Mouse (Mus musculus): ENCODE data around the gene Eef1akmt3. TPM values are rescaled to one million over a fixed set of nuclear protein-coding genes. Genes with fewer than 3 reads are reported as not detected.

Gene Eef1akmt3
- polyA plus RNA-seq (2015; fragmentation: Nextera tagmentation; extraction: Ambion mirVana): 0.06 and 0.14 TPM in 2 replicates

DNA sequence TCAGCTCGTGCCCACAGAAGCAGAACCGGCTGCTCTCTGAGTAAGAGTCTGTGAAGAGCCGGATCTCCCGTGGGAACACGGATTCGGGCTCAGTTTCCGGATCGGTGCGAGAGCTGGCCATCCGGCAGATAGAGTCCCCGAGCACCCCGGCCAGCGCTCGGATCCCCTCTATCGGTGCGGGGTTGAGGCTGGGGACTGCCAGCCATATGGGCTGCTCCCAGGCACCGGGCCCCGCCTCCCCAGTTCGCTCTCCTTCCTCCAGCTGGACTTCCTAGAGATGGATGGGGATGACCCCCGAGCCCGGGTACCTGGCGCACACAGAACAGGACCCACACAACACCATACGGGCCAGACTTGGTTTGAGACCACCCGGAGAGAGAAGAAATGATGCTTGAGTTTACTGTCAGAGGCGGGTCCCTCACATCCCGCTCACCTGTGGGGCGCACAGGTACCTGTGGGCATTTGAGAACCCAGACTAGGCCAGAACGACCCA, at the start of gene Eef1akmt3, which contains the start of gene Mettl1:
TSS of gene Eef1akmt3 (minus strand) at position 240 of the 493 bp plus-strand sequence.
TSS of gene Mettl1 (plus strand) at position 141 of the 493 bp plus-strand sequence.
- Histone ChIP-seq H3K27me3 (peaks cover 54% of the 10 kb centered on the region), H3K4me1 (replicated peaks) (peaks cover 24% of the 10 kb centered on the region), H3K27ac (replicated peaks) (no peak within 1 kb of the TSS; the same call in 1 of the 2 replicates), H3K36me3 (replicated peaks) (0 out of 2 replicates have a peak, but pooled peaks cover 4% of the 10 kb centered on the region), H3K9ac (peak within 1 kb of the TSS; percentile 54), H3K4me2 (peak within 1 kb of the TSS; percentile 93), H3K4me3 (replicated peaks) (peak within 1 kb of the TSS; percentile 75), H3K9me3 (replicated peaks) (no peaks in the 10 kb centered on the region)
- WGBS (ENCODE audit: insufficient replicate concordance): under 1% methylated on average over 28 of the region's 28 CpGs
- ATAC-seq (ENCODE audit: insufficient read depth): peak; percentile 40

DNA sequence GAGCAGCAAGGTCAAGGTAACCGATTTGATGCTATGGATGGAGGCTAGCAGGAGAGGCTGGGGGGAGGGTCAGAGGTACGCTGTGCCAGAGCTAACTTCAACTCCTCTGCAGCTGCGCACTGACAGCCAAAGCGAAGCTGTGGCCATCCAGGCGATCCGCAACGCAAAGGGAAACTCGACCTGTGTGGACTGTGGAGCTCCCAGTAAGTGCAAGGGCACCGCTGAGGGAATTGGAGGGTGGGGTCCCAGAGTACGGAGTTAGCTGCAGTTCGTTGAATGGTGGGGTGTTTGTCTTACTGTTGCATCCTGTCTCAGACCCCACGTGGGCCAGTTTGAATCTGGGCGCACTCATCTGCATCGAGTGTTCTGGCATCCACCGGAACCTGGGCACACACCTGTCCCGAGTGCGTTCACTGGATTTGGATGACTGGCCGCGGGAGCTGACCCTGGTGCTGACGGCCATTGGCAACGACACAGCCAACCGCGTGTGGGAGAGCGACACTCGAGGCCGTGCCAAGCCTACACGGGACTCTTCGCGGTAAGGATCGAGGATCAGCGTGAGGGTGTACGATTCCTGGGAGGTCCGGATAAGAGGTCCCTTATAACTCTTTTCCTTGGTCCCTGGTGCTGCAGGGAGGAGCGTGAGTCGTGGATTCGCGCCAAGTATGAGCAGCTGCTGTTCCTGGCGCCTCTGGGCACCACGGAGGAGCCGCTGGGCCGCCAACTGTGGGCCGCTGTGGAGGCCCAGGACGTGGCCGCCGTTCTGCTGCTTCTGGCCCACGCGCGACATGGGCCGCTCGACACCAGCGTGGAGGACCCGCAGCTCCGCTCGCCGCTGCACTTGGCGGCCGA, 49.5 kb upstream of the Eef1akmt3 start:
- Histone ChIP-seq H3K9me3 (replicated peaks) (no peaks in the 10 kb centered on the region), H3K27ac (replicated peaks) (no peak overlapping the region), H3K36me3 (replicated peaks) (peaks cover 7% of the 10 kb centered on the region), H3K4me1 (replicated peaks) (peaks cover 21% of the 10 kb centered on the region), H3K9ac (no peak overlapping the region), H3K27me3 (peaks cover 28% of the 10 kb centered on the region), H3K4me2 (no peak overlapping the region; the same call in 1 of the 2 replicates), H3K4me3 (replicated peaks) (no peak overlapping the region)
- 68% methylated on average over 57 of the region's 57 CpGs for WGBS (ENCODE audit: insufficient replicate concordance)
- no peak for ATAC-seq (ENCODE audit: insufficient read depth)

- Histone ChIP-seq H3K9ac (no peak overlapping the region), H3K4me2 (no peak overlapping the region), H3K4me3 (replicated peaks) (no peak overlapping the region), H3K9me3 (replicated peaks) (no peaks in the 10 kb centered on the region), H3K27me3 (peaks cover 33% of the 10 kb centered on the region), H3K4me1 (replicated peaks) (peaks cover 24% of the 10 kb centered on the region; the same call in 1 of the 2 replicates), H3K27ac (replicated peaks) (no peak overlapping the region), H3K36me3 (replicated peaks) (no peaks in the 10 kb centered on the region; the same call in 1 of the 2 replicates)
- ATAC-seq (ENCODE audit: insufficient read depth): no peak
- 68% methylated on average over 6 of the region's 6 CpGs for WGBS (ENCODE audit: insufficient replicate concordance)
Measured at GRCm38 (mm10) chr10:127085633-127086032, 44.3 kb upstream of the Eef1akmt3 start.

GRCm38 (mm10) chr10:127085052-127085451, 43.7 kb upstream of the Eef1akmt3 start:
- H3K27me3 ChIP-seq: peaks cover 33% of the 10 kb centered on the region
- ATAC-seq (ENCODE audit: insufficient read depth): no peak

GRCm38 (mm10) chr10:127083915-127084306, 42.6 kb upstream of the Eef1akmt3 start:
- H3K4me2 ChIP-seq: no peak overlapping the region
- H3K9me3 ChIP-seq (replicated peaks): no peaks in the 10 kb centered on the region
- peaks cover 41% of the 10 kb centered on the region for H3K4me1 ChIP-seq (replicated peaks)
- no peak overlapping the region for H3K9ac ChIP-seq
- peaks cover 39% of the 10 kb centered on the region for H3K27me3 ChIP-seq
- no peak for ATAC-seq (ENCODE audit: insufficient read depth)
- H3K27ac ChIP-seq (replicated peaks): no peak overlapping the region
- WGBS (ENCODE audit: insufficient replicate concordance): 63% methylated on average over 5 of the region's 5 CpGs
- no peaks in the 10 kb centered on the region; the same call in 1 of the 2 replicates for H3K36me3 ChIP-seq (replicated peaks)
- H3K4me3 ChIP-seq (replicated peaks): no peak overlapping the region

More at GRCm38 (mm10) chr10:127085052-127085451, 43.7 kb upstream of the Eef1akmt3 start:
- H3K27ac ChIP-seq (replicated peaks): no peak overlapping the region
- H3K9ac ChIP-seq: no peak overlapping the region
- no peak overlapping the region for H3K4me3 ChIP-seq (replicated peaks)
- H3K9me3 ChIP-seq (replicated peaks): no peaks in the 10 kb centered on the region
- H3K4me1 ChIP-seq (replicated peaks): peaks cover 30% of the 10 kb centered on the region
- 75% methylated on average over 9 of the region's 9 CpGs for WGBS (ENCODE audit: insufficient replicate concordance)
- H3K4me2 ChIP-seq: no peak overlapping the region
- no peaks in the 10 kb centered on the region; the same call in 1 of the 2 replicates for H3K36me3 ChIP-seq (replicated peaks)

DNA sequence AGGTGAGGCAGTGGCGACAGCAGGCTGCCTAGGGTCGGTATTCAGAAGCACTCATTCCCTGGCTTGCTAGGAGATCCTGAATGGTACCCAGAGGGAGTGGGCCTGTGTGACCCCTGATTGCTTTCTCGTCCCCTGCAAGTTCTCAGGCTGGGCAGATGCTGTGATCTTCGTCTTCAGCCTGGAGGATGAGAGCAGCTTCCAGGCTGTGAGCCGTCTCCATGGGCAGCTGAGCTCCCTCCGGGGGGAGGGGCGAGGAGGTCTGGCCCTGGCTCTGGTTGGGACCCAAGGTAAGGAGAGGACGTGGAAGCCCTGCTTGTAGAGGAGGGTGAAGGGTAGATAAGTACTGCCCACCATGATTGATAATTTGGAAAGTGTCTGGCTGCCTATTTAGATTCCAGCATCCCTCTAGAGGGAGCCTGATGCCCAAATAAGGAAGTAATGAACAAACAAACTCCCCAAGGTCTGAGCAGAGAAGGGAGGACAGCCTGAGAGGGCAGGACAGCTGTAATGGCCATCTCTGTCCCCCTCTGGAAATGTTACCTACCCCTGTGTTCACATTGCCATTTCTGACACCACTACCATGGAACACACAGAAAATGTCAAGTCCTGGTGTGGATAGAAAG, 42.1 kb upstream of the Eef1akmt3 start:
- Histone ChIP-seq H3K9ac (no peak overlapping the region), H3K4me1 (replicated peaks) (peaks cover 47% of the 10 kb centered on the region), H3K27ac (replicated peaks) (no peak overlapping the region), H3K4me2 (no peak overlapping the region), H3K9me3 (replicated peaks) (no peaks in the 10 kb centered on the region), H3K36me3 (replicated peaks) (no peaks in the 10 kb centered on the region; the same call in 1 of the 2 replicates), H3K4me3 (replicated peaks) (no peak overlapping the region), H3K27me3 (peaks cover 44% of the 10 kb centered on the region)
- no peak for ATAC-seq (ENCODE audit: insufficient read depth)
- WGBS (ENCODE audit: insufficient replicate concordance): 63% methylated on average over 8 of the region's 8 CpGs

GRCm38 (mm10) chr10:127081996-127082620, 40.8 kb upstream of the Eef1akmt3 start:
- peaks cover 57% of the 10 kb centered on the region for H3K4me1 ChIP-seq (replicated peaks)
- 53% methylated on average over 8 of the region's 8 CpGs for WGBS (ENCODE audit: insufficient replicate concordance)
- H3K4me2 ChIP-seq: peak overlapping the region; percentile 52
- H3K9me3 ChIP-seq (replicated peaks): no peaks in the 10 kb centered on the region
- no peak overlapping the region for H3K9ac ChIP-seq
- no peak for ATAC-seq (ENCODE audit: insufficient read depth)
- no peaks in the 10 kb centered on the region; the same call in 1 of the 2 replicates for H3K36me3 ChIP-seq (replicated peaks)
- H3K27me3 ChIP-seq: peaks cover 55% of the 10 kb centered on the region
- H3K27ac ChIP-seq (replicated peaks): no peak overlapping the region
- H3K4me3 ChIP-seq (replicated peaks): no peak overlapping the region

DNA sequence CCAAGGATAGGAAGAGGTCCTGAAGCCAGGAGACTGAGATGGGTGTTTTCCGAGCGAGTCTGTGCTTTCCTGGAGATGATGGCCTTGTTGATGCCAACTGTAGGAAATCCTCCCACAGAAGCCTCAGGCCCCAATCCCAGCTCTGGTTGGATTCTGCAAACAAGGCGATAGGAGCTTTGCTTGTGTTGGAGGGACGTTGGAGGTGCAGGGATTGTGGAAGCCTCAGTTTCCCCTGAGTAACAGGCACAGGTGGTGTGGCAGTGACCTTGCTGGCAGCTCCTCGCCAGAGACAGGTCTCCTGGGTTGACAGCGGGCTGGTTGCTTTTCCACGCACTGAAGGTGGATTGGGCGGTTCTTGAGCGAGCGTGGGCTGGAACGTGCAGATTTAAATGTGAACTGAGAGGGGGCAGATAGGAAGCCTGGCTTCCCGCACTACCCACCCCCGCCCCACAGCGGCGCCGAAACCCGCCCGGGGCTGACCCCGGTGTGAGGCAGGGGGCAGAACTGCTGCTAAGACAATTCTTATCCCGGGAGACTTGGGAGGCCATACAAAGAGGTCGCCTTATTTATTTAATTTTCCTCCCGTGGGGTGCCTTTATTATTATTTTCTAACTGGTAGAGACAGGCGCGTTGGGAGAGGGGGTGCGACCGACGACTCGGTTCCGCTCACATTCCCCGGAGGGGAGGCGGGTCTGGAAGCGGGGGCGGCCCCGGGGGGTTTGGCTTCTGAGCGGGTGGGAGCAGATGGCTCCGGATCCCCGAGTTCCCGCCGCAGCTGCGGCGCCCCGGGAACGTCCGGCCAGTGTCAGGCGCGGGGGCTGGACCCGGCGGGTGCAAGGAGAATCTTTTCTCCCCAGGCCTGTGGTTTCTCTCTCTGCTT, 39.8 kb upstream of the Eef1akmt3 start:
- WGBS (ENCODE audit: insufficient replicate concordance): 31% methylated on average over 48 of the region's 48 CpGs
- Histone ChIP-seq H3K4me1 (replicated peaks) (peaks cover 65% of the 10 kb centered on the region), H3K9ac (no peak overlapping the region), H3K4me2 (peak overlapping the region; percentile 52), H3K4me3 (replicated peaks) (peak overlapping the region; percentile 15; the same call in 1 of the 2 replicates), H3K27ac (replicated peaks) (no peak overlapping the region), H3K36me3 (replicated peaks) (no peaks in the 10 kb centered on the region; the same call in 1 of the 2 replicates), H3K9me3 (replicated peaks) (no peaks in the 10 kb centered on the region), H3K27me3 (peaks cover 59% of the 10 kb centered on the region)
- no peak for ATAC-seq (ENCODE audit: insufficient read depth)

DNA sequence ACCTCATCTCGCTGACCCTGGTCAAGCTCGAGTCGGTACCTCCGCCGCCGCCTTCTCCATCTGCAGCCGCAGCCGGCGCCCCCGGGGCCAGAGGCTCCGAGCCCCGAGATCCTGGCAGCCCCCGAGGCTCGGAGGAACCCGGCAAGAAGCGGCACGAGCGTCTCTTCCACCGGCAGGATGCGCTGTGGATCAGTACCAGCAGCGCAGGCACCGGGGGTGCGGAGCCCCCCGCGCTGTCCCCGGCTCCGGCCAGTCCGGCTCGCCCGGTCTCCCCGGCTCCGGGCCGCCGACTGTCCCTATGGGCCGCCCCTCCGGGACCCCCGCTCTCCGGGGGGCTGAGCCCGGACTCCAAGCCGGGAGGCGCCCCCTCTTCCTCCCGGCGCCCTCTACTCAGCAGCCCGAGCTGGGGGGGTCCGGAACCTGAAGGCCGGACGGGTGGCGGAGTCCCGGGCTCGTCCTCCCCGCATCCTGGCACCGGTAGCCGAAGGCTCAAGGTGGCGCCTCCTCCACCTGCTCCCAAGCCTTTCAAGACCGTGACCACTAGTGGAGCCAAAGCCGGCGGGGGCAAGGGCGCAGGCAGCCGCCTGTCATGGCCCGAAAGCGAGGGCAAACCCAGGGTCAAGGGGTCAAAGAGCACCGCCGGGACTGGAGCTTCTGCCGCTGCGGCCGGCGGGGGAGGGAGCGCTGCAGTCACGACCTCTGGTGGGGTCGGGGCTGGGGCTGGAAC, 38.5 kb upstream of the Eef1akmt3 start:
- no peak overlapping the region for H3K27ac ChIP-seq (replicated peaks)
- H3K4me2 ChIP-seq: peak overlapping the region; percentile 67
- 48% methylated on average over 70 of the region's 70 CpGs for WGBS (ENCODE audit: insufficient replicate concordance)
- no peaks in the 10 kb centered on the region; the same call in 1 of the 2 replicates for H3K36me3 ChIP-seq (replicated peaks)
- peak overlapping the region; percentile 37 for H3K4me3 ChIP-seq (replicated peaks)
- no peak for ATAC-seq (ENCODE audit: insufficient read depth)
- H3K27me3 ChIP-seq: peaks cover 59% of the 10 kb centered on the region
- H3K9ac ChIP-seq: no peak overlapping the region
- no peaks in the 10 kb centered on the region for H3K9me3 ChIP-seq (replicated peaks)
- peaks cover 77% of the 10 kb centered on the region for H3K4me1 ChIP-seq (replicated peaks)

All from liver, embryonic 15.5 days (tissue).